12 mouse cellular contexts compared by ENCODE assay signal in genomic region chr1:161718254-161718653, GRCm38 (mm10).
DNase-seq lines count a peak whose midpoint lies in the region; ATAC-seq and TF ChIP-seq lines count a peak whose summit lies in the region.
"Had no signal": no experiment of that assay in that cellular context is flagged by ENCODE, and none has a peak within 500 bp of the region (broad histone marks: within the 10 kb centered on the region; RNA-seq: fewer than 3 reads in every experiment).

No protein-coding gene starts in this region.

- intact Hi-C loops in heart, postnatal 10 days (cut with DNase I): no loop called here

- H3K4me2 ChIP-seq in heart, embryonic 12.5 days: peak overlapping the region; percentile 8; the same call in 1 of the 2 replicates
- no peak overlapping the region for H3K4me2 ChIP-seq in liver, postnatal 0 days (ENCODE audit: low read depth, low read length)
- H3K4me2 ChIP-seq: hindbrain, embryonic 15.5 days had no signal

- TF ChIP-seq EP300 in liver, postnatal 0 days (IDR thresholded peaks at IDR 0.05; ENCODE audit: low read depth): no peak

- no peak for TF ChIP-seq CTCF in liver, postnatal 0 days (IDR thresholded peaks at IDR 0.05; ENCODE audit: low read depth)

- H3K27me3 ChIP-seq in heart, embryonic 12.5 days (replicated peaks): no peaks in the 10 kb centered on the region
- H3K27me3 ChIP-seq in liver, postnatal 0 days (ENCODE audit: insufficient read depth, low read length): no peaks in the 10 kb centered on the region
- H3K27me3 ChIP-seq: hindbrain, embryonic 15.5 days had no signal

- H3K9me3 ChIP-seq in heart, embryonic 12.5 days (replicated peaks): no peaks in the 10 kb centered on the region
- no peaks in the 10 kb centered on the region for H3K9me3 ChIP-seq in liver, postnatal 0 days (ENCODE audit: low read length)
- H3K9me3 ChIP-seq: hindbrain, embryonic 15.5 days; limb, embryonic 10.5 days had no signal

- no peaks in the 10 kb centered on the region for H3K36me3 ChIP-seq in heart, embryonic 12.5 days
- H3K36me3 ChIP-seq in liver, postnatal 0 days (replicated peaks; ENCODE audit: insufficient read depth, low read length): no peaks in the 10 kb centered on the region
- H3K36me3 ChIP-seq: hindbrain, embryonic 15.5 days; limb, embryonic 10.5 days had no signal

- WGBS in heart, embryonic 12.5 days: 13% methylated on average over 5 of the region's 5 CpGs
- 28% methylated on average over 5 of the region's 5 CpGs for WGBS in liver, postnatal 0 days (ENCODE audit: insufficient replicate concordance)

- H3K9ac ChIP-seq in heart, embryonic 12.5 days: no peak overlapping the region
- H3K9ac ChIP-seq in liver, postnatal 0 days (replicated peaks): no peak overlapping the region
- H3K9ac ChIP-seq: hindbrain, embryonic 15.5 days had no signal

- H3K4me1 ChIP-seq in heart, embryonic 12.5 days (replicated peaks): peaks cover 20% of the 10 kb centered on the region
- no peaks in the 10 kb centered on the region for H3K4me1 ChIP-seq in liver, postnatal 0 days (ENCODE audit: insufficient read depth)
- H3K4me1 ChIP-seq: hindbrain, embryonic 15.5 days; limb, embryonic 10.5 days had no signal

- peak; percentile 83 for ATAC-seq in heart, embryonic 12.5 days (ENCODE audit: insufficient number of reproducible peaks, low FRiP score)
- no peak for ATAC-seq in liver, postnatal 0 days
- peak; percentile 60 for ATAC-seq in common myeloid progenitor, adult 5-6 weeks (replicated peaks; ENCODE audit: low read depth, poor library complexity, severe bottlenecking)
- ATAC-seq in megakaryocyte progenitor cell, adult 5-6 weeks (replicated peaks; ENCODE audit: poor library complexity): peak; percentile 69

- H3K4me3 ChIP-seq in heart, embryonic 12.5 days: no peak overlapping the region
- no peak overlapping the region for H3K4me3 ChIP-seq in liver, postnatal 0 days (ENCODE audit: low read depth, low read length)
- H3K4me3 ChIP-seq: hindbrain, embryonic 15.5 days; limb, embryonic 10.5 days; myocyte had no signal

- no peak overlapping the region for H3K27ac ChIP-seq in heart, embryonic 12.5 days (ENCODE audit: poor library complexity, severe bottlenecking)
- H3K27ac ChIP-seq in liver, postnatal 0 days (ENCODE audit: low read depth): no peak overlapping the region
- H3K27ac ChIP-seq: hindbrain, embryonic 15.5 days; limb, embryonic 10.5 days had no signal

- DNase-seq in heart, postnatal 10 days: no peak
- DNase-seq in liver: peak; percentile 22
- no peak for DNase-seq in liver, postnatal 0 days
- no peak for DNase-seq in urinary bladder, postnatal 36 days (ENCODE audit: low spot score in 2 of 2)
- DNase-seq: cerebellum, adult 8-10 months; thymus, adult 2 months had no signal
